ENCODE assay signal across 9 mouse cellular contexts in the genomic region with DNA sequence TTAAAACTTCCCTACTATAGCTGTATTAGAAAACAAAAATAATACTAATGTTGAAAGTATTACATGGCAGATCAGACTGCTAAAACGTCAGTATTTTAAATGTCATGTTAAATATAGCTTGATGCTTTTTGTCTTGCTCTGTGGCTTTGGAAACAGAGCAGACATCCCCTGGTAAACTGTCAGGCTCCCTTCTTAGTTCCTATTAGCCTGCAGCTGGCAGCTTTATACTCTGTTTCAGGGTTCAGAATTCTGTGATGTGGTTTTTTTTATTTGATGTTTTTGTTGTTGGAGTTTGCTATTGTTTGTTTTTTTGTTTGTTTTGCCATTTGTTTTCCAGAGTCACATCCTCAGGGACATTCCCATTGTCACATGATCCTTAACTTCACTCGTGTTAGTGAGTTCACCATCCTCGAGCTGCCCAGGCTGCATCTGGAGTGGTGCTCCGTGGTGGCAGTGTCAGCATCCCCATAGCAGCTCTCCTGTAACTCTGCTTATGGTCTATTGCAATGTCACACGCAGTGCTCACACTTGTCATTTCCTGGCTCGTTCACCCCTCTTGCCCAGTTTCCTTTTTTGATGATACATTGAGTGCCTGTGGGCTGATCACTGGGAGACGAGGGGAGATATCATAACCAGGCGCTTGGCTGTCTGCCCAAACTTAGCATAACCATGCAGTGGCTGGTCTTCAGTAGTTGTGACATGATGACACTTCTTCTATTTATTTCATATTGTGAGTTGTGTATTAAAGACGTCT.
A peak's percentile ranks its signal among the peaks of the same experiment; 100 is the strongest.
DNase-seq lines count a peak whose midpoint lies in the region; ATAC-seq and TF ChIP-seq lines count a peak whose summit lies in the region.
"Had no signal": no experiment of that assay in that cellular context is flagged by ENCODE, and none has a peak within 500 bp of the region (broad histone marks: within the 10 kb centered on the region; RNA-seq: fewer than 3 reads in every experiment).

No protein-coding gene starts in this region.

- no peak for TF ChIP-seq POLR2A in lung, adult 2 months (IDR thresholded peaks at IDR 0.05; ENCODE audit: borderline replicate concordance, extremely low read depth, low read depth, low read length)
- no peak for TF ChIP-seq POLR2A in bone marrow macrophage, adult 2 months (IDR thresholded peaks at IDR 0.05; ENCODE audit: borderline replicate concordance, low read depth, low read length)

- H3K4me2 ChIP-seq in lung, embryonic 14.5 days: no peak overlapping the region
- no peak overlapping the region for H3K4me2 ChIP-seq in liver, embryonic 13.5 days

- no peak for TF ChIP-seq CTCF in lung, embryonic 14.5 days (IDR thresholded peaks at IDR 0.05; ENCODE audit: low read depth)
- no peak for TF ChIP-seq CTCF in lung, adult 2 months (IDR thresholded peaks at IDR 0.05; ENCODE audit: insufficient read depth, low read length)
- TF ChIP-seq CTCF in bone marrow macrophage, adult 2 months (IDR thresholded peaks at IDR 0.05; ENCODE audit: low read depth, low read length): no peak

- H3K9ac ChIP-seq in lung, embryonic 14.5 days: no peak overlapping the region
- H3K9ac ChIP-seq in liver, embryonic 13.5 days: no peak overlapping the region

- peaks cover 13% of the 10 kb centered on the region for H3K36me3 ChIP-seq in lung, embryonic 14.5 days (ENCODE audit: insufficient read depth)
- peaks cover 92% of the 10 kb centered on the region for H3K36me3 ChIP-seq in liver, embryonic 13.5 days
- H3K36me3 ChIP-seq in limb, embryonic 10.5 days: 0 out of 2 replicates have a peak, but pooled peaks cover 1% of the 10 kb centered on the region

- no peak overlapping the region for H3K4me3 ChIP-seq in lung, embryonic 14.5 days (ENCODE audit: low read depth, low read length)
- no peak overlapping the region for H3K4me3 ChIP-seq in lung, adult 2 months (replicated peaks; ENCODE audit: extremely low read depth, low read depth, low read length)
- no peak overlapping the region for H3K4me3 ChIP-seq in bone marrow macrophage, adult 2 months (ENCODE audit: insufficient read depth, low read length)
- H3K4me3 ChIP-seq in liver, embryonic 13.5 days (replicated peaks): no peak overlapping the region
- H3K4me3 ChIP-seq in limb, embryonic 10.5 days: no peak overlapping the region

- H3K4me1 ChIP-seq in lung, embryonic 14.5 days (ENCODE audit: insufficient read depth): peaks cover 10% of the 10 kb centered on the region; the same call in 1 of the 2 replicates
- H3K4me1 ChIP-seq in lung, adult 2 months (ENCODE audit: control insufficient read depth, insufficient read depth, low read length): peaks cover 8% of the 10 kb centered on the region
- peaks cover 12% of the 10 kb centered on the region for H3K4me1 ChIP-seq in bone marrow macrophage, adult 2 months (ENCODE audit: control insufficient read depth, insufficient read depth, low read length)
- H3K4me1 ChIP-seq in liver, embryonic 13.5 days (replicated peaks): peaks cover 31% of the 10 kb centered on the region
- peaks cover 5% of the 10 kb centered on the region; the same call in 1 of the 2 replicates for H3K4me1 ChIP-seq in limb, embryonic 10.5 days

- peak; percentile 79 for ATAC-seq in lung, embryonic 14.5 days (ENCODE audit: insufficient read depth)
- peak; percentile 42; the same call in 1 of the 2 replicates for ATAC-seq in liver, embryonic 13.5 days (ENCODE audit: low read depth)

- H3K27me3 ChIP-seq in lung, embryonic 14.5 days (ENCODE audit: insufficient read depth, low read length): no peaks in the 10 kb centered on the region
- no peaks in the 10 kb centered on the region for H3K27me3 ChIP-seq in liver, embryonic 13.5 days
- H3K27me3 ChIP-seq in limb, embryonic 10.5 days (ENCODE audit: low read depth, poor library complexity, severe bottlenecking): no peaks in the 10 kb centered on the region

- peak; percentile 83 for DNase-seq in lung, embryonic 14.5 days
- DNase-seq in lung, adult 2 months: no peak
- no peak for DNase-seq in liver, embryonic 13.5 days
- peak; percentile 18 for DNase-seq in skeletal muscle tissue, adult 2 months (ENCODE audit: low read depth, low spot score)
- DNase-seq in frontal cortex, postnatal 14 days (ENCODE audit: low spot score in 2 of 2): no peak
- no peak for DNase-seq in cerebellum, adult 8-10 months
- no peak for DNase-seq in limb, embryonic 10.5 days (ENCODE audit: low spot score)
- DNase-seq: gastrocnemius, postnatal 36 days had no signal

- H3K27ac ChIP-seq in lung, embryonic 14.5 days (ENCODE audit: low read depth): no peak overlapping the region
- peak overlapping the region; percentile 2; the same call in 1 of the 2 replicates for H3K27ac ChIP-seq in bone marrow macrophage, adult 2 months (ENCODE audit: insufficient read depth, low read depth, low read length)
- no peak overlapping the region for H3K27ac ChIP-seq in liver, embryonic 13.5 days
- H3K27ac ChIP-seq in limb, embryonic 10.5 days: no peak overlapping the region

- H3K9me3 ChIP-seq in lung, embryonic 14.5 days (ENCODE audit: low read depth, low read length): peaks cover 5% of the 10 kb centered on the region; the same call in 1 of the 2 replicates
- H3K9me3 ChIP-seq in liver, embryonic 13.5 days (replicated peaks): no peaks in the 10 kb centered on the region
- no peaks in the 10 kb centered on the region; the same call in 1 of the 2 replicates for H3K9me3 ChIP-seq in limb, embryonic 10.5 days (replicated peaks)

- WGBS in lung, embryonic 14.5 days: 29% methylated on average over 9 of the region's 9 CpGs
- WGBS in lung, adult 2 months: 33% methylated on average over 9 of the region's 9 CpGs
- 57% methylated on average over 9 of the region's 9 CpGs for WGBS in liver, embryonic 13.5 days (ENCODE audit: insufficient replicate concordance)
- WGBS in limb, embryonic 10.5 days: 85% methylated on average over 9 of the region's 9 CpGs

Comparison
In these comparisons a context has a peak if more than half of its experiments do, and no peak if none do; other contexts are left out.
1. DNase-seq: peak in lung, embryonic 14.5 days (single experiment) and skeletal muscle tissue, adult 2 months (single experiment); none in lung, adult 2 months (single experiment), liver, embryonic 13.5 days (single experiment), frontal cortex, postnatal 14 days (0 of 2), cerebellum, adult 8-10 months (single experiment) and limb, embryonic 10.5 days (single experiment).